Comparison of ENCODE assay signal across 9 mouse cellular contexts in the genomic region with DNA sequence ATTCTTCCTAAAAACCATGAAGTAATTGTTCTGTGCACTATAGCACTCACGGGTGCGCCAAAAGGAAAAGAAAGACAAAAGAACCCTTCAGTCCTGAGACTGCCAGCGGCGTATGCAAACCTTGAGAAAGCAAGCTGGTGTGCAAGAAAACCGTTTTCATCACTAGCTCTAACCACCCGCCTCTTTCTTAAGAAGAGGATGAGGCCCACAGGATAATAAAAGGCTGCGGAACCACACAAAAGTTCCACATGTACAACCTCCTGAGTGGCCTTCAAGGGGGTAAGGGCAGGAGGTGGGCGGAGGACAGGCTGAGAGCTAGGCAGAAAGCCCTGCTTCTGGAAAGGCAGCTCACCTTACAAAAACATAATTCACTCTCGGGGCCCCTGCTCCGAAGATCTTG.
A peak's percentile ranks its signal among the peaks of the same experiment; 100 is the strongest.
DNase-seq lines count a peak whose midpoint lies in the region; ATAC-seq and TF ChIP-seq lines count a peak whose summit lies in the region.
"Had no signal": no experiment of that assay in that cellular context is flagged by ENCODE, and none has a peak within 500 bp of the region (broad histone marks: within the 10 kb centered on the region; RNA-seq: fewer than 3 reads in every experiment).

No protein-coding gene starts in this region.

- peak overlapping the region; percentile 54 for H3K4me3 ChIP-seq in heart, postnatal 0 days (ENCODE audit: low read depth, low read length)
- peak overlapping the region; percentile 57 for H3K4me3 ChIP-seq in embryonic facial prominence, embryonic 10.5 days
- peak overlapping the region; percentile 42 for H3K4me3 ChIP-seq in hindbrain, embryonic 15.5 days
- peak overlapping the region; percentile 45 for H3K4me3 ChIP-seq in midbrain, embryonic 13.5 days (replicated peaks)

- no peak for DNase-seq in heart, postnatal 0 days (ENCODE audit: low spot score)
- no peak for DNase-seq in heart, postnatal 10 days
- DNase-seq in embryonic facial prominence, embryonic 10.5 days (ENCODE audit: low spot score) = no peak
- DNase-seq in urinary bladder, postnatal 4 days (ENCODE audit: low spot score in 2 of 2) = no peak
- no peak for DNase-seq in thymus, postnatal 4 days
- DNase-seq in B cell, adult 2 months = no peak

- H3K27ac ChIP-seq in heart, postnatal 0 days (ENCODE audit: low read depth) = no peak overlapping the region
- H3K27ac ChIP-seq in embryonic facial prominence, embryonic 10.5 days (replicated peaks) = peak overlapping the region; percentile 89
- peak overlapping the region; percentile 80 for H3K27ac ChIP-seq in hindbrain, embryonic 15.5 days (replicated peaks)
- H3K27ac ChIP-seq in midbrain, embryonic 13.5 days = peak overlapping the region; percentile 93

- H3K9ac ChIP-seq in heart, postnatal 0 days (replicated peaks; ENCODE audit: low read depth, low read length) = no peak overlapping the region; the same call in 1 of the 2 replicates
- peak overlapping the region; percentile 24 for H3K9ac ChIP-seq in hindbrain, embryonic 15.5 days
- H3K9ac ChIP-seq in midbrain, embryonic 13.5 days (replicated peaks) = peak overlapping the region; percentile 64

- H3K4me1 ChIP-seq in heart, postnatal 0 days (ENCODE audit: control insufficient read depth, insufficient read depth) = no peaks in the 10 kb centered on the region
- peaks cover 44% of the 10 kb centered on the region for H3K4me1 ChIP-seq in embryonic facial prominence, embryonic 10.5 days
- peaks cover 19% of the 10 kb centered on the region for H3K4me1 ChIP-seq in hindbrain, embryonic 15.5 days (replicated peaks)
- H3K4me1 ChIP-seq in midbrain, embryonic 13.5 days (replicated peaks) = peaks cover 41% of the 10 kb centered on the region

- peak overlapping the region; percentile 88 for H3K4me2 ChIP-seq in heart, postnatal 0 days (ENCODE audit: low read depth, low read length)
- peak overlapping the region; percentile 81 for H3K4me2 ChIP-seq in hindbrain, embryonic 15.5 days
- peak overlapping the region; percentile 66 for H3K4me2 ChIP-seq in midbrain, embryonic 13.5 days (replicated peaks)

- no peak for TF ChIP-seq CTCF in heart, postnatal 0 days (IDR thresholded peaks at IDR 0.05; ENCODE audit: low read depth)

- no peak for ATAC-seq in heart, postnatal 0 days (ENCODE audit: insufficient read depth, low read depth)
- peak; percentile 36; the same call in 1 of the 2 replicates for ATAC-seq in hindbrain, embryonic 15.5 days (ENCODE audit: low FRiP score, low read depth)
- peak; percentile 69 for ATAC-seq in midbrain, embryonic 13.5 days

- H3K27me3 ChIP-seq in heart, postnatal 0 days (ENCODE audit: control insufficient read depth, insufficient read depth, low read length) = no peaks in the 10 kb centered on the region
- 0 out of 2 replicates have a peak, but pooled peaks cover 3% of the 10 kb centered on the region for H3K27me3 ChIP-seq in embryonic facial prominence, embryonic 10.5 days (replicated peaks; ENCODE audit: low read depth, poor library complexity, severe bottlenecking)
- no peaks in the 10 kb centered on the region for H3K27me3 ChIP-seq in hindbrain, embryonic 15.5 days
- H3K27me3 ChIP-seq in midbrain, embryonic 13.5 days = no peaks in the 10 kb centered on the region

- 15% methylated on average over 10 of the region's 10 CpGs for WGBS in heart, postnatal 0 days
- 2% methylated on average over 10 of the region's 10 CpGs for WGBS in embryonic facial prominence, embryonic 10.5 days
- WGBS in hindbrain, embryonic 15.5 days = under 1% methylated on average over 10 of the region's 10 CpGs
- WGBS in midbrain, embryonic 13.5 days = under 1% methylated on average over 10 of the region's 10 CpGs

- H3K36me3 ChIP-seq in heart, postnatal 0 days (replicated peaks; ENCODE audit: control insufficient read depth, insufficient read depth, low read length) = no peaks in the 10 kb centered on the region
- no peaks in the 10 kb centered on the region for H3K36me3 ChIP-seq in embryonic facial prominence, embryonic 10.5 days (replicated peaks)
- H3K36me3 ChIP-seq in hindbrain, embryonic 15.5 days = no peaks in the 10 kb centered on the region
- H3K36me3 ChIP-seq in midbrain, embryonic 13.5 days = no peaks in the 10 kb centered on the region
- H3K36me3 ChIP-seq: G1E had no signal

- intact Hi-C loops in heart, postnatal 10 days (cut with DNase I) = no loop called here

- no peaks in the 10 kb centered on the region for H3K9me3 ChIP-seq in heart, postnatal 0 days (replicated peaks; ENCODE audit: control insufficient read depth, low read length)
- no peaks in the 10 kb centered on the region for H3K9me3 ChIP-seq in embryonic facial prominence, embryonic 10.5 days
- no peaks in the 10 kb centered on the region for H3K9me3 ChIP-seq in hindbrain, embryonic 15.5 days
- H3K9me3 ChIP-seq in midbrain, embryonic 13.5 days = no peaks in the 10 kb centered on the region

- no peak for TF ChIP-seq EP300 in heart, postnatal 0 days (IDR thresholded peaks at IDR 0.05; ENCODE audit: low read depth)
